Mouse (Mus musculus): ENCODE data around the gene Prelid3b.

Prelid3b gene

GRCm38 (mm10) chr2:174426856-174427255 is 46.0 kb downstream of the Prelid3b start:
- DNase-seq (ENCODE audit: low spot score): no peak

GRCm38 (mm10) chr2:174424301-174425085 is 48.4 kb downstream of the Prelid3b start:
- no peak for DNase-seq (ENCODE audit: low spot score)

- no peak for DNase-seq (ENCODE audit: low spot score)
These were observed 51.8 kb downstream of the Prelid3b start for GRCm38 (mm10) chr2:174421107-174421506.

GRCm38 (mm10) chr2:174415731-174416310 is 57.1 kb downstream of the Prelid3b start, which contains the start of gene Nelfcd:
Gene Nelfcd, plus strand, starts transcription at chr2:174415804.
- peak; percentile 94 for DNase-seq (ENCODE audit: low spot score)
